Mouse (Mus musculus): ENCODE measurements around the gene Dhx16. TPM values are rescaled to one million over a fixed set of nuclear protein-coding genes. Genes with fewer than 3 reads are reported as not detected.

The Dhx16 gene
- 51.6 and 54.3 TPM in 2 replicates for polyA plus RNA-seq (2016; fragmentation: Nextera tagmentation; extraction: Ambion mirVana)

DNA sequence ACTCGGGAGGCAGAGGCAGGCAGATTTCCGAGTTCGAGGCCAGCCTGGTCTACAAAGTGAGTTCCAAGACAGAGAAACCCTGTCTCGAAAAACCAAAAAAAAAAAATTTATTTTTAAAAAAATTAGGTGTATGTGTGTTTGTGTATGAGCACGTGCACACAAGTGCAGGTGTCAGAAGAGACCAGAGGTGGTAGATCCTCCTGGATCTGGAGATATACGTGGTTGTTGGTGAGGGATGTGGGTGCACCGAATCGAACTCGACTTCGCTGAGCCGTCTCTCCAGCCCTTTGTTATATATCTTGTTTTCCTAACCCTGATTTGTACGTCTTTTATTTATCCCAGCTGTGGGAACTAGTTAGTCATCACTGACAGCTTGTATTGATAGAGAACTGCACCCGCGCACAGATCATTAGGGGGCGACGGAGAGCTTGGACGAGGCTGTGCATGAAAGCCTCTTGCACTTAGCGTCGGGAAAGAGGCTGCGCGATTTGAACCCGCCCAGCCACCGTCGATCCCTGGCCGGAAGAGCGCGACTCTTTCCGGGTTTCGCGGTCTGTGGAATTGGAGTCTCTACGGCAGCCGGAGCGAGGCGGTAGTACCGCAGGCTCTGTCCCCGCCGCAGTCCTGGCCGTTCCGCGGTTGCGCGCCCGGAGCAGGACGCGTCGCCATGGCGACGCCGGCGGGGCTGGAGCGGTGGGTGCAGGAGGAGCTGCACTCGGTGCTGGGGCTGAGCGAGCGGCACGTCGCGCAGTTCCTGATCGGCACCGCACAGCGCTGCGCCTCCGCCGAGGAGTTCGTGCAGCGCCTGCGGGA lies at the start of gene Dhx16:
Gene Dhx16, plus strand, starts transcription at position 575 of the 813 bp plus-strand sequence.
- 6% methylated on average over 66 of the region's 66 CpGs for WGBS

GRCm38 (mm10) chr17:35832400-35833238 lies 47.0 kb upstream of the Dhx16 start:
- WGBS, result 68% methylated on average over 8 of the region's 8 CpGs
- peak overlapping the region; percentile 16; the same call in 1 of the 2 replicates for H3K4me3 ChIP-seq
- H3K9me3 ChIP-seq (replicated peaks), result no peaks in the 10 kb centered on the region
- no peak for DNase-seq (ENCODE audit: low spot score)
- peaks cover 38% of the 10 kb centered on the region for H3K4me1 ChIP-seq
- peaks cover 81% of the 10 kb centered on the region for H3K36me3 ChIP-seq
- no peaks in the 10 kb centered on the region for H3K27me3 ChIP-seq (ENCODE audit: low read depth, poor library complexity, severe bottlenecking)
- no peak overlapping the region for H3K27ac ChIP-seq (replicated peaks)

More for the DNA sequence above, at the start of gene Dhx16:
- peak; percentile 96 for DNase-seq (ENCODE audit: low spot score)
- Histone ChIP-seq H3K36me3 (peaks cover 60% of the 10 kb centered on the region), H3K4me3 (peak within 1 kb of the TSS; percentile 99), H3K4me1 (peaks cover 15% of the 10 kb centered on the region), H3K27me3 (ENCODE audit: low read depth, poor library complexity, severe bottlenecking) (no peaks in the 10 kb centered on the region), H3K27ac (replicated peaks) (peak within 1 kb of the TSS; percentile 86), H3K9me3 (replicated peaks) (no peaks in the 10 kb centered on the region)

- Histone ChIP-seq H3K27ac (replicated peaks) (no peak overlapping the region), H3K4me1 (peaks cover 38% of the 10 kb centered on the region), H3K4me3 (peak overlapping the region; percentile 16; the same call in 1 of the 2 replicates), H3K36me3 (peaks cover 75% of the 10 kb centered on the region), H3K9me3 (replicated peaks) (no peaks in the 10 kb centered on the region), H3K27me3 (ENCODE audit: low read depth, poor library complexity, severe bottlenecking) (no peaks in the 10 kb centered on the region)
- no peak for DNase-seq (ENCODE audit: low spot score)
- 29% methylated on average over 5 of the region's 5 CpGs for WGBS
These were observed 46.3 kb upstream of the Dhx16 start for GRCm38 (mm10) chr17:35833239-35833751.

GRCm38 (mm10) chr17:35833894-35834293 lies 45.7 kb upstream of the Dhx16 start:
- 70% methylated on average over 5 of the region's 5 CpGs for WGBS
- Histone ChIP-seq H3K4me1 (peaks cover 43% of the 10 kb centered on the region), H3K36me3 (peaks cover 71% of the 10 kb centered on the region), H3K27ac (replicated peaks) (no peak overlapping the region), H3K9me3 (replicated peaks) (no peaks in the 10 kb centered on the region), H3K27me3 (ENCODE audit: low read depth, poor library complexity, severe bottlenecking) (no peaks in the 10 kb centered on the region), H3K4me3 (peak overlapping the region; percentile 80; the same call in 1 of the 2 replicates)
- no peak for DNase-seq (ENCODE audit: low spot score)

DNA sequence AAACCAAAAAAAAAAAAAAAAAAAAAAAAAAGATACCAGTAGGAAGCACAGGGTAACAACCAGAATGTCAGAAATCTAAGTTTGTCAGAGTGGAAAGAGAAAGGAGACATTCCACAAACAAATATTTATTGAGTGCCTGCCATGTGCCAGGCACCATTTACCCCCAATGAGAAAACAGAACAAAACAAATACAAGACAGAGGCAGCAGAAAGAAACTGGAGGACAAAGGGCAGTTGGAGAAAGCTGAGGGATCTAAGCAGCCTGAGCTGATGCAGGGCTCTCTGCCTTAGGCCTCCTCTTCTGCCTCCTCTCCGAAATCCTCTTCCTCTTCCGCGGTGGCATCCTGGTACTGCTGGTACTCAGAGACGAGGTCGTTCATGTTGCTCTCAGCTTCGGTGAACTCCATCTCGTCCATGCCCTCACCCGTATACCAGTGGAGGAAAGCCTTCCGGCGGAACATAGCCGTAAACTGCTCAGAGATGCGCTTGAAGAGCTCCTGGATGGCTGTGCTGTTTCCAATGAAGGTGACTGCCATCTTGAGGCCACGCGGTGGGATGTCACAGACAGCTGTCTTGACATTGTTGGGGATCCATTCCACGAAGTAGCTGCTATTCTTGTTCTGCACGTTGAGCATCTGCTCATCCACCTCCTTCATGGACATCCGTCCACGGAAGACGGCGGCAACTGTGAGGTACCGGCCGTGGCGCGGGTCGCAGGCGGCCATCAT lies 44.8 kb upstream of the Dhx16 start:
- peak overlapping the region; percentile 52; the same call in 1 of the 2 replicates for H3K27ac ChIP-seq (replicated peaks)
- 82% methylated on average over 26 of the region's 26 CpGs for WGBS
- H3K27me3 ChIP-seq (ENCODE audit: low read depth, poor library complexity, severe bottlenecking), result no peaks in the 10 kb centered on the region
- DNase-seq (ENCODE audit: low spot score), result no peak
- H3K36me3 ChIP-seq, result peaks cover 71% of the 10 kb centered on the region
- peak overlapping the region; percentile 80 for H3K4me3 ChIP-seq
- peaks cover 46% of the 10 kb centered on the region for H3K4me1 ChIP-seq
- H3K9me3 ChIP-seq (replicated peaks), result no peaks in the 10 kb centered on the region

DNA sequence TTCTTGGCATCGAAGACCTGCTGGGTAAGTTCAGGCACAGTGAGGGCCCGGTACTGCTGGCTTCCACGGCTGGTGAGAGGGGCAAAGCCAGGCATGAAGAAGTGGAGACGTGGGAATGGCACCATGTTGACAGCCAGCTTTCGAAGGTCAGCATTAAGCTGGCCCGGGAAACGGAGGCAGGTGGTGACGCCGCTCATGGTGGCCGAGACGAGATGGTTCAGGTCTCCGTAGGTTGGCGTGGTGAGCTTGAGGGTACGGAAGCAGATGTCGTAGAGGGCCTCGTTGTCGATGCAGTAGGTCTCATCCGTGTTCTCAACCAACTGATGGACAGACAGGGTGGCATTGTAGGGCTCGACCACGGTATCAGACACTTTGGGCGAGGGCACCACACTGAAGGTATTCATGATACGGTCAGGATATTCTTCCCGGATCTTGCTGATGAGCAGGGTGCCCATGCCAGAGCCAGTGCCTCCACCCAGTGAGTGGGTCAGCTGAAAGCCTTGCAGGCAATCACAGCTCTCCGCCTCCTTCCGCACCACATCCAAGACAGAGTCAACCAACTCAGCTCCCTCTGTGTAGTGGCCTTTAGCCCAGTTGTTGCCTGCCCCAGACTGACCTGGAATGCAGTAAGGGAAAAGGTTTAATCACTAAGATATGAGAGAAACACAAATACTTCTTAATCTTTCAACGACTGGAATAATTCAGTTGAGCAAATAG lies 44.0 kb upstream of the Dhx16 start:
- Histone ChIP-seq H3K36me3 (peaks cover 64% of the 10 kb centered on the region), H3K4me3 (peak overlapping the region; percentile 80), H3K9me3 (replicated peaks) (no peaks in the 10 kb centered on the region), H3K27ac (replicated peaks) (0 out of 2 replicates have a peak overlapping the region, but pooled peaks have one; percentile 99), H3K27me3 (ENCODE audit: low read depth, poor library complexity, severe bottlenecking) (no peaks in the 10 kb centered on the region), H3K4me1 (peaks cover 39% of the 10 kb centered on the region)
- 85% methylated on average over 26 of the region's 26 CpGs for WGBS
- DNase-seq (ENCODE audit: low spot score), result no peak

DNA sequence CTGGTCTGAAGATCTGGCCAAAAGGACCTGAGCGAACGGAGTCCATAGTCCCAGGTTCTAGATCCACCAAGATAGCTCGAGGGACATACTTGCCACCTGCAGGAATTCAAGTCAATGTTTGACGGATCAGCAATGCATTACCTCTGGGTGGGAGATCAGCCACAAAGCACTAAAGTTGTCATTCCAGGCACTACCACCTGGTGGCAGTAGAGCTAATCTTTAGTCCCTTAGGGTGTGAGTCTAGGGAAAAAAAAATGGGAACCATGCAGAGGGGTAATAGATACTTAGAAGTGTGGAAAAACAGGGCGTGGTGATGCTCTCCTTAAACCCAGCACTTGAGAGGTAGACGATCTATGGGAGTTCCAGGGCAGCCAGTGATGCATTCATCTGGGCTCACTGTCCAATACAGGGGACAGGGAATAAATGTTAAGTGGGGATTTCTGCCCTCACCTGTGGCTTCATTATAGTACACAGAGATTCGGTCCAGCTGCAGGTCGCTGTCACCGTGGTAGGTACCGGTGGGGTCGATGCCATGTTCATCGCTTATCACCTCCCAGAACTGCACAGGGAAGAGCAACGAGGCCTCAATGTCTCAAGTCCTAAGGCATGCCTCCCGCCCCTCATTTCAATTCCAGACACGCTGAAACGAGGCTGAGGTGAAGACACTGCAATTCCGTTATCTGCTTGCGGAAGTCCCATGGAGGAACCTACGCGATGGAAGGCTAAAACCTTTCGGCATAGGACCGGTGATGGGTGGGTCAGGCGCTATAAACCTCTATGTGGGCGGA lies 43.2 kb upstream of the Dhx16 start:
- peaks cover 38% of the 10 kb centered on the region for H3K4me1 ChIP-seq

DNA sequence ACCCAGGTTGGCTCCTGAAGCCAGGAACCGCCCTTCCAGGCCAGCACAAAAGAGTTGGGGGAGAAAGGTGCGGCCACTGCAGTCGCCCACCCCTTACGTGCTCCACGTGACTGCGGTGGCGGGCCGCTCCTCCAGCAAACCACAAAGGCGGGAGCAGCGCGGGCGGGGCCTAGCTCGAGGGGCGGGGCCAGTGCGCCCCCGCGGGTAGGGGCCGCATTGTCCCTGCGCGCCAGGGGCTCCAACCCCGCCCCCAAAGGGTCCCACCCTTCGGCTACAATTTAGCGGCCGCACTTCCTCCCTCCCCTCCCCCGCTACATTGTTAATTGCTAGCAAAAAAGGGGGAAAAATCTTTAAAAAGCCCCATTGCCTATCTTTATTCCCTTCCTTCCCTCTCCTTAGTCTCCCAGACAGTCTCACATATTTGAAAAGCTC lies 42.6 kb upstream of the Dhx16 start:
- peak overlapping the region; percentile 99 for H3K27ac ChIP-seq (replicated peaks)
- 0% methylated on average over 25 of the region's 25 CpGs for WGBS
- peaks cover 39% of the 10 kb centered on the region for H3K4me1 ChIP-seq
- H3K4me3 ChIP-seq, result peak overlapping the region; percentile 80
- H3K36me3 ChIP-seq, result peaks cover 50% of the 10 kb centered on the region
- peak; percentile 93 for DNase-seq (ENCODE audit: low spot score)
- no peaks in the 10 kb centered on the region for H3K27me3 ChIP-seq (ENCODE audit: low read depth, poor library complexity, severe bottlenecking)
- H3K9me3 ChIP-seq (replicated peaks), result no peaks in the 10 kb centered on the region

More for the DNA sequence above, 43.2 kb upstream of the Dhx16 start:
- peak; percentile 76 for DNase-seq (ENCODE audit: low spot score)
- Histone ChIP-seq H3K36me3 (peaks cover 56% of the 10 kb centered on the region), H3K9me3 (replicated peaks) (no peaks in the 10 kb centered on the region), H3K27me3 (ENCODE audit: low read depth, poor library complexity, severe bottlenecking) (no peaks in the 10 kb centered on the region), H3K4me3 (peak overlapping the region; percentile 80), H3K27ac (replicated peaks) (peak overlapping the region; percentile 99)
- 9% methylated on average over 24 of the region's 24 CpGs for WGBS

- peak overlapping the region; percentile 99 for H3K27ac ChIP-seq (replicated peaks)
- peaks cover 44% of the 10 kb centered on the region for H3K4me1 ChIP-seq
- whole genome bisulfite sequencing, result under 1% methylated on average over 18 of the region's 18 CpGs
- no peaks in the 10 kb centered on the region for H3K9me3 ChIP-seq (replicated peaks)
- peak overlapping the region; percentile 80 for H3K4me3 ChIP-seq
- no peaks in the 10 kb centered on the region for H3K27me3 ChIP-seq (ENCODE audit: low read depth, poor library complexity, severe bottlenecking)
- peaks cover 45% of the 10 kb centered on the region for H3K36me3 ChIP-seq
- DNase-seq (ENCODE audit: low spot score), result peak; percentile 70
These were observed 42.1 kb upstream of the Dhx16 start for GRCm38 (mm10) chr17:35837487-35837886.

DNA sequence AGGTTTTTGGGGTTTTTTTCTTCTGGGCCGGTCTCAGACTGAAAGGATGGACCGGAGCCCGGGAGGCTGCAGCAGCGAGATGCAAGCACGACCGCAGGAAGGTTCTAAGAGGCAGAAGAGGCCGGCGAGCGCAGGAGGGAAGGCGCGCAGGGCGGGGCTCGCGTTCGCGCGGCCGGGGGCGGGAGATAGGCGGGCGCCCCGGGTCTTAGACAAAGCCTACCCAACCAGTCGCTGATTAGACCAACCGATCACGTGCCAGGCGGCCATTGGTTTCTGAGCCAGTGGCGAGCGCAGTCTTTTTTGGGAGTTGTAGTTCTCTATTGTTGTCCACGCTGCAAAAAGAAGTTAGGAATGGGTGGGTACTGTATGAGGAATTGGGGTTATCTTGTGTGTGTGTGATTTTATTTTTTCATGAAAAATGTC lies 41.5 kb upstream of the Dhx16 start, which contains the start of gene Tubb5:
Gene Tubb5, minus strand, starts transcription at position 185 of the 423 bp plus-strand sequence.
- H3K36me3 ChIP-seq, result peaks cover 39% of the 10 kb centered on the region
- H3K4me1 ChIP-seq, result peaks cover 51% of the 10 kb centered on the region
- 2% methylated on average over 29 of the region's 29 CpGs for WGBS
- peak; percentile 97 for DNase-seq (ENCODE audit: low spot score)
- no peaks in the 10 kb centered on the region for H3K9me3 ChIP-seq (replicated peaks)
- H3K4me3 ChIP-seq, result peak within 1 kb of the TSS; percentile 80
- peak within 1 kb of the TSS; percentile 99 for H3K27ac ChIP-seq (replicated peaks)
- H3K27me3 ChIP-seq (ENCODE audit: low read depth, poor library complexity, severe bottlenecking), result no peaks in the 10 kb centered on the region

DNA sequence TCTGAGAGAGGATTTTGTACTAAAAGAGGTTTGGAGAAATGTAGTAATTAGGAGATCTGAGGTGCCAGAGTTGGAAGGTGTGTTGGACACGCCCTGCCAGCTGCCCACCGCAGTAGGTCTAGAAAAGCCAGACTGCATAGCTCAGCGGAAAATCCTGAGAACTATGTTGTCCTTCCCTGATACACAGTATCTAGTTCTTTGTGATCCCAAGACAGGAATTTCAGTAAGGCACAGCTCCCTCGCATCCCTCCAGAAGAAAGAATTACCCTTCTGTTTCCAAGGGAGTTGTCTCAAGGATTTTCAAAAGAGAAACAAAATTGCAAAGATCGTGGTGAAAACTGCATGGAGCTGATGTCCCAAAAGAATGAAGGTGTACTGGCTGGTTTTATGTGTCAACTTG lies 41.0 kb upstream of the Dhx16 start:
- Histone ChIP-seq H3K36me3 (peaks cover 36% of the 10 kb centered on the region), H3K4me1 (peaks cover 52% of the 10 kb centered on the region), H3K4me3 (peak overlapping the region; percentile 80), H3K9me3 (replicated peaks) (no peaks in the 10 kb centered on the region), H3K27ac (replicated peaks) (peak overlapping the region; percentile 99), H3K27me3 (ENCODE audit: low read depth, poor library complexity, severe bottlenecking) (no peaks in the 10 kb centered on the region)
- WGBS, result 3% methylated on average over 5 of the region's 5 CpGs
- peak; percentile 46 for DNase-seq (ENCODE audit: low spot score)

All from midbrain, embryonic 10.5 days (tissue).